Mouse (Mus musculus) lung, adult 2 months (tissue): ENCODE measurements around the gene Magi2. TPM values are rescaled to one million over a fixed set of nuclear protein-coding genes. Genes with fewer than 3 reads are reported as not detected.

Experiments
- DNase-seq: peaks from one replicate; pipeline ENCODE4 v3.0.0; 2022
- H3K4me1 ChIP-seq: fragments of 200-500 bp; 2 replicates; pipeline ENCODE4 v1.6.1; 2011; ENCODE audit warnings: low read length; ENCODE audit not compliant: control insufficient read depth, insufficient read depth
- H3K4me3 ChIP-seq: fragments of 200-500 bp; replicated peaks from 2 replicates; pipeline ENCODE3; 2011; ENCODE audit warnings: low read depth, mild to moderate bottlenecking, control low read depth, low read length; ENCODE audit errors: extremely low read depth
- CTCF ChIP-seq: fragments of 200-500 bp; IDR thresholded peaks from 2 replicates; pipeline ENCODE4 v1.5.1; 2011; ENCODE audit warnings: mild to moderate bottlenecking, low read length, control low read depth; ENCODE audit not compliant: insufficient read depth
- POLR2A ChIP-seq: fragments of 200-500 bp; IDR thresholded peaks from 2 replicates; pipeline ENCODE4 v1.6.1; 2011; ENCODE audit warnings: low read depth, mild to moderate bottlenecking, control low read depth, low read length, borderline replicate concordance; ENCODE audit errors: extremely low read depth
- WGBS: fragments of 180-500 bp; shearing (Covaris S2); methylation state at CpG from one replicate; pipeline ENCODE4 v1.1.7; 2018; 5-methylcytosine and 5-hydroxymethylcytosine counted together
- polyA plus RNA-seq: library from polyadenylated mRNA; depleted of rRNA; stranded (reverse); fragments of >200 nt; gene quantifications from 2 replicates; pipeline ENCODE4 v1.2.3, GENCODE M21; 2012

Gene Magi2
- polyA plus RNA-seq, 1 experiment: 2.7 TPM

GRCm38 (mm10) chr5:20074101-20074500 is 847.3 kb downstream of the Magi2 start:
- DNase-seq: no peak
- TF ChIP-seq POLR2A (no peak), CTCF (no peak)
- no peak overlapping the region for H3K4me3 ChIP-seq
- WGBS: 78% methylated on average over 5 of the region's 5 CpGs
- no peaks in the 10 kb centered on the region for H3K4me1 ChIP-seq

- no peaks in the 10 kb centered on the region for H3K4me1 ChIP-seq
- DNase-seq: no peak
- WGBS: 86% methylated on average over 4 of the region's 4 CpGs
- no peak overlapping the region for H3K4me3 ChIP-seq
- TF ChIP-seq POLR2A (no peak), CTCF (no peak)
These were observed 848.0 kb downstream of the Magi2 start for GRCm38 (mm10) chr5:20074867-20075266.

DNA sequence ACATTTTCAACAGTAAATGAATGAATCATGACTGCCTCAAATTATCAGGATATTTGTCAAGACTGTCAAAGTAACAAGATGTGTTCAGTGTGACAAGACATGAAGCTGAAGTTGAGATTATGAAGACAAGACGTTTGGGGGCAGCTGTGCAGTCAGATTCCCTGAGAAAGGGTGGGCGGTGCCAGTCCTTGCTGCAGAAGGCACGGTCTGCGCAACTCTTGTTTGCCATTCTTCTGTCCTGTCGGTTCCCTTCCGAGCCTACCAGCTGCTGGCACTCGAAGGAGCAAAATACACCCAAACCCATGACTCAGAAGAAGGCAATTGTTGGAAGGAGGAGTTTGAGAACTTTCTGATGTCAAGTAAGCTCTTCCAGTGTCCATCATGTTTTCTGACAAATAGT is 852.1 kb downstream of the Magi2 start:
- TF ChIP-seq POLR2A (no peak), CTCF (no peak)
- Histone ChIP-seq H3K4me1 (no peaks in the 10 kb centered on the region), H3K4me3 (no peak overlapping the region)
- 71% methylated on average over 7 of the region's 7 CpGs for WGBS
- no peak for DNase-seq

GRCm38 (mm10) chr5:20080605-20081309 is 853.9 kb downstream of the Magi2 start:
- WGBS: 54% methylated on average over 9 of the region's 9 CpGs
- no peak for DNase-seq
- Histone ChIP-seq H3K4me3 (no peak overlapping the region), H3K4me1 (no peaks in the 10 kb centered on the region)
- TF ChIP-seq POLR2A: no peak
- no peak for TF ChIP-seq CTCF

- TF ChIP-seq POLR2A (no peak), CTCF (no peak)
- no peak for DNase-seq
- Histone ChIP-seq H3K4me1 (no peaks in the 10 kb centered on the region), H3K4me3 (no peak overlapping the region)
- 69% methylated on average over 1 of the region's 1 CpGs for WGBS
These were observed 855.5 kb downstream of the Magi2 start for GRCm38 (mm10) chr5:20082368-20082767.

DNA sequence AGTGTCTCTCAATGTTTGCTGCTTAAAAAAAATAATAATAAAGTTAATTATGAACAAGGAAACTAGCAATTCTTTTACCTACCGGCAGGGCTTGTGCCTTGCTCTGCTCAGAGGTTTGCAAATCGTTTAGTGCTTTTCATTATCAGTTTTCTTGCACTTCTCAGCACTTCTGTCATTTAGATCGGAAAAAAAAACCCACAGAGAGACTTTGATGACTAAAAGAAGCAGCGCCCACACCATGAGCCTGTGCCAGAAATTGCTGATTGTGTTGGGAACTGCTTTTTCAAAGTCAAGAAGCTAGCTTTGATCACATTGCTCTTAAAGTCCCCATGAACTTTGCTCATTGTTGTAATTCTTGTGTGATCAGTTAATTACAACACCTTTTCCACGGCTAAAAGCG is 860.2 kb downstream of the Magi2 start:
- TF ChIP-seq CTCF (no peak), POLR2A (no peak)
- DNase-seq: no peak
- H3K4me3 ChIP-seq: no peak overlapping the region
- WGBS: 52% methylated on average over 6 of the region's 6 CpGs
- no peaks in the 10 kb centered on the region for H3K4me1 ChIP-seq

GRCm38 (mm10) chr5:20103869-20104268 is 877.0 kb downstream of the Magi2 start:
- no peak for DNase-seq
- Histone ChIP-seq H3K4me3 (no peak overlapping the region), H3K4me1 (no peaks in the 10 kb centered on the region)
- TF ChIP-seq CTCF (no peak), POLR2A (no peak)

DNA sequence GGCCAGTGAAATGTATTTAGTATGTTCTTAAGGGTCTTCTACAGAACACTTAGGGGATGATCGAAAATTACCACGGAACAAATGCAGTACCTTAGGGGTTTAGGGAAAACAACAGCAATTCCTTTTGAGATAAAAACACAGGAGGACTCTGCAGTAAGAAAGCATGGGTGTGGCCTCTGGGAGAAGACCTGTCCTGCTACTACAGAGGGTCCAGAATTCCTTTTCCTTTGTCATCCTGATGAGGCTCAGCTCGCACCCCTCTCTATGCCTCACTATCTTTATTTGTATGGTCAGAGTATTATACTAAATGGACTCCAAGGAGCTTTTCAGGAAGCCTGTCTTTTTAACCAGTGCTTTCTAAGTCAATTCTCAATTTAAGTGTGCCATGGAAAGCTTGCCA is 877.7 kb downstream of the Magi2 start:
- H3K4me3 ChIP-seq: no peak overlapping the region
- TF ChIP-seq CTCF: no peak
- TF ChIP-seq POLR2A: no peak
- no peaks in the 10 kb centered on the region for H3K4me1 ChIP-seq
- DNase-seq: no peak
- WGBS: 70% methylated on average over 3 of the region's 3 CpGs

- WGBS: 78% methylated on average over 3 of the region's 3 CpGs
These were observed 882.7 kb downstream of the Magi2 start for GRCm38 (mm10) chr5:20109496-20109895.

DNA sequence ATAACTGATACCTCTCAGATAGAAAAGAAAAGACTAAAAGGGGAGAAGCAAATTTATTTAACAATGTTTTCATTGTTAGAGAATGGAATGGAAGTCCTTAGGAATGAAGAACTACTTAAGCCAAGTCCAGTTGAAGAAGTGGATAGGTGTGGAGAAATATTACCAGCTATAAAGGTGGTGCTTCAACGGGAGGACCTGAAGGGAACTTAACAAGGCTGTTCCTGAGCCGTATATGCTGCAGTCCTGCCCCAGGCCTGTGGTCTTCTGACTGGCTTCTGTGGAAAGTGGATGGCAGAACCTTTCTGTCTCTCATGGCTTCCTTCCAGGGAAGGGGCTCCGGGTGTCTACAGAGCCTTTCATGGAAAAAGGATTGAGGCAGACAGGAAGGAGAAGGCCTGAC is 890.3 kb downstream of the Magi2 start:
- TF ChIP-seq POLR2A: no peak
- TF ChIP-seq CTCF: no peak
- no peak for DNase-seq
- WGBS: 57% methylated on average over 3 of the region's 3 CpGs
- Histone ChIP-seq H3K4me3 (no peak overlapping the region), H3K4me1 (no peaks in the 10 kb centered on the region)

More at GRCm38 (mm10) chr5:20109496-20109895, 882.7 kb downstream of the Magi2 start:
- no peak for DNase-seq
- TF ChIP-seq POLR2A (no peak), CTCF (no peak)
- Histone ChIP-seq H3K4me3 (no peak overlapping the region), H3K4me1 (no peaks in the 10 kb centered on the region)
